Mouse (Mus musculus) ovary, adult 18-20 months (tissue): ENCODE data around the gene Bbx.

Source experiments
- DNase-seq: peaks from one replicate; pipeline ENCODE4 v3.0.0; 2022; ENCODE audit warnings: low spot score, mixed read lengths

Gene Bbx

DNA sequence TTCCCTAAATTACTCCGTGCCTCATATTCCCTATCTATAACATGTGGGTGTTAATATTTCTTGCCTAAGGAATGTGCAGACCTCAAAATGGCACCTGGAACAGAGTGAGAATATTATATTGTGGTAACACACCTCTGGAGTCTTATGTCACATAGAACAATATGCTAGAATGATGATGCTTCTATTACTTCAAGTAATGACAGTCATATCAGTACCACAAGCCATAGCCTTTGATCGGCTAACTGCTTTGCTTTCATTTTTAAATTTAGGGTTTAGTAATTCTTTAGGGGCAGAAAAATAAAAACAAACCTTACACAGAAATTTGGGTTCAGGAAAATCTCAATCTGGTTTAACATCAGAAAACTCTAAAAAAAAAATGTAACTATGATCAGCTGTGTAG lies 201.6 kb downstream of the Bbx start:
- no peak for DNase-seq

DNA sequence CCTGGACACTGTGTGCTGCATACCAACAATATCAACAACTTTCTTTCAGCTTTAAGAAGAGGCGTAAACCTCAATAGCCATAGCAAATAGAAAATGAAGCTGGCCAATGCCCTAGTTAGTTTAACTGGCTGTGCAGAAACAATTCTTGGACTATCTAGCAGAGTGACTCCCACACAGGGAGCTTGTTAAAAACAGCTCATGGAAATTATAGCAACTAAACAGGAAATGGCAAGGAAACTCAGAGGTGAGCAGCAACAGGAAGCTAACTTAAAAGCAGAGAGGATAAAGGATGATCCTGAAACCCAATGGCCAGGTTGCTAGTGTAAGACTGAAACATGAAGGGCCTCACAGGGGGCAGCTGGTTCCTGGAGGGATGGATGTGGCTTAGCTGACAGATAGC lies 203.4 kb downstream of the Bbx start:
- no peak for DNase-seq

DNA sequence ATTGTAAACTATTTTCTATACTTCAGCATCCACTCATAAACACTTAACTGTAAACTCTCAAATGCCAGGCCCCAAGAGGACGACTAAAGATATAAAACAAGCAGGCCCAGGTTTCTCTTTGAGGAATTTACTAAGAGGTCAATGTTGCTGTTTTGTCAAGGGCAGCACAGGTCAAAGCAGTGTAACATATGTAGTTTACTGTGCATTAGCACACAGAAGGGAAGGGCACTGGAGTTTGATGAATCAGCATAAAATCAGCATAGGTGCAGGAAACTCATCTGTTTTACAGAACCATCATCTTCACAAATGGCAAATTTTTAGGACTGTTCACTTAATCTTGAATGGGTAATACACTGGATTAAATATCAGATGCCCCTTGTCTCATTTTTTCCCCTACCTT lies 205.9 kb downstream of the Bbx start:
- no peak for DNase-seq

DNA sequence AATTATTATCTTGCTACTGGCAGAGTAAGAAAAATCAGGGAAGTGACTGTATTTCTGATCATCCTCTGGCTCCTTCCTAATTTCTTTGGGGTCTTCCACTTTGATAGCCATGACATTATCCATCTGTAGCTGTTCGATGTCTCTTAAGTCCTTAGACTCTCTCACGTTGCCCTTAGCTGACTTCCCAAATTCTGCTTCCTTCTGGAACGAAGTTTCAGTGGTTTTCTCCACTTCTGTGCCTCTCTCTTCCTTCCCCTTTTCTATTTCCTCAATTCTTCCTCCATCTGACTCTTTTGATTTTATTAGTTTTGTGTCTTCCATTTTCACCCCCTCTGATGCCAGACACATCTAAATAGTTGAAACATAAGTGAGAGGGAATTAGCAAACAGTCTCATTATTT lies 207.2 kb downstream of the Bbx start:
- DNase-seq: no peak

DNA sequence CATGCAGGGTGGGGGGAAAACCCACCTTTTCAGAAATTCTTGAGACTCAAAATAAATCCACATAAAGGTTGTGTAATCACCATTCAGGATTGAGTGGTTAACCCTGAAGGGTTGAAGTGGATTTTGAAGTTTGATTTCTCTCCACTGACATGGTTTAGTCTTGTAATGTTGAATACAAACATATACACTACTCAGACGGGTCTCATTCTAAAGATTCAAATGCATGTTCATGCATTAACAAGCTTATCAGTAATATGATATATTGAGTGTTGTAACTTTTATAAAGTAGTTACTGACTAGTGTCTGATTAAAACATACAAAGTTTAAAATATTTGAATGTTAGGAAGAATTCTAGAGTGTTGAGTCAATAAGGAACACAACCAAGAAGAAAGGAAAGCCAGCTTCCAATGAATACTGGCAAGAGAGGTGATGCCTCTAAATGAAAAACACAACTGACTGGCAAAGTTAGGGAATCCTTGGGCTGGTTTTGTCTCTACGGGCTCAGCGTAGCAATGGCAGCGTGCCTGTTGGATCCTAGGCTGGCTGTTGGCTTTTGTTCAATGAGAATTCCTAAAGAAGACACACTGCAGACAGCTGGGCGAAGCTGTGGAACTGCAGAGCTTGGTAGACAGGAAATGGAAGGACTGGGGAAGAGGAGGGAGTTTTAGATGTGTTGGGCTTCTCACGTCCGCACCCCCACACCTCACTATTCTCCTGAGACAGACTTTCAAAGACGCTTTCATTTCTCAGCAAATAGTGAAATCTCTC lies 211.3 kb downstream of the Bbx start:
- no peak for DNase-seq

DNA sequence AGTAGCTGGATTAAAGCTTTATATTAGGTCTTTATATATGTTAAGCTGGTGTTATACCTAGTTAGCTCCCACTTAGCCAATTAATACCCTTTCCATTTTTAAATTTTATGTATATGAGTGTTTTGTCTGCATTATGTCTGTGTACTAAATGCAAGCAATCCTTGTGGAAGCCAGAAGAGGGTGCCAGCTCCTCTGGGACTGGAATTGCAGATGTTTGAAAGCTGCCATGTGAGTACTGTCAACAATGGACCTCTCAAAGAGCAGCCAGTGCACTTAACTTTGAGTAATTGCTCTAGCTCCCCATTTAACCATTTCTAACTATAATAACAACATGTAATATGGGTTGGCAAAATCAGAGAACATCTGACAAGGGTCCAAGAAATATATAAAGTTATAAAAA lies 215.1 kb downstream of the Bbx start:
- DNase-seq: no peak

DNA sequence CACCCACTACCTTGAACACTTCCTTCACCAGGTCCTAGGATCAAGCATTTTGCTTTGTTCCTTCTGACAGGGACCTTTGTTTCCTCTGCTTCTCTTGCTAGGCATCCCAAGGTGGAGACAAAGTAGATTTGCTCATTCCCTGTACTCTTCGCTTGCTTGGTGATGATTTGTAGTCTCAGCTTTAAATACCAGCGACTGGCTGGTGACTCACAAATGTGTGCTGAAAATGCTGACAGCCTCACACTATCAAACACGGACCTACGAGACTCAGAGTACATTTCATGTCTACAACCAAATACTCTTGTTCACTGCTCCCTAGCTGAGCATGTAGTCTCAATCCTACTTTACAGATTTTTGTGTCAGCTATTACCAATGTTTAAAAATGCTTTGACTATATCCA lies 220.5 kb downstream of the Bbx start:
- no peak for DNase-seq

DNA sequence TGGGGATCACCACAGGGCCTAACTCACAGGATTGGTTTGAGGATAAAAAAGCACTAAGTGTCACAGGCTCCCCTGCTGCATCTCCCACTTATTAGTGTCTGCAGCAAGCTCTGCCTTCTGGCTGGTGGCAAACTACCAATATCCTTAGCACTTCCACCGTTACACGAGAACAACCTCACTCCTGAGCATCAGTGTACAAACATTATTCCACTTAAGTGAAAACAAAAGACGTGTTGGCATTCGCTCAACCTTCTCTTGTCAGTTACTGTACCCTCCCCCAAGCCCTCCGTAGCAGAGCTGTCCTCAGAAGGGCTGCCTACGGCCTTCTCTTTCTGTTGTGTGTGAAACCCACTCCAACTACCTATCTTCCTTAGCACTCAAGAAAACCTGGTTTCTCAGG lies 221.0 kb downstream of the Bbx start:
- DNase-seq: no peak

DNA sequence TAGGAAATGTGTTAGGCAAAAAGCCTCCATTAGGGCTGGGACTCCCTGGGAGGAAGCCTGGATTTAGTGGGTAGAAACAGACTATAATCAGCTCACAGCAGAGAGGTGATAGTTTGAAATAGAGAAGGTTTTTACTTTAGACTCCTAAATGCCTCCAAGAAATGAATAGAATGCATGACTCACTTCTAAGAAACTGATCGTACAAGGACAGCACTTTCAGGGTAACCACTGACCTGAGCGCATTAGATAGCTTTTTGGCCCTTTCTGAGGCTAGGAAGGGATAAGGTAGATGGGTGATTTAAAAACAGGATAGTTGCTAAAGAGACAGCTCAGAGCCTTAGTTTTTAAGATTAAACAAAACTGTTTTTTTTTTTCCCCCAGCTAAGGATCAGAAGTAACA lies 221.4 kb downstream of the Bbx start:
- no peak for DNase-seq

DNA sequence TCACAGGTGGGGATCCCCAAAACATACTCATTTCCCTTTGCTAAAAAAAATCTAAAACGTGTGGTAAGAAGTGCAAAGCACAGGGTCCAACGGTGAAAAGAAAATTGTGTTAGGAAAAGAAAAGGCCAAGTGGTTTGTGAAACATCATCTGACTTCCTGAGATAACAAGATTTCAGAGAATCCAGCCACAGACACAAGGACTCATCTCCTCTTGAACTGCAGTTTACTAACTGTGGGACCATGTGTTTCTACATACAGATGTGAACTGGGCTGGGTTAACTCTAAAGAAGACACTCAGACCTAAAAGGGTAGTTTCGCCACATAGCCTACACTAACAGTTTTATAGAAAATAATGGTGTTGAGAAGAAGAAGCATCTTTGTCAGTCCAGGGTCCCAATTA lies 227.2 kb downstream of the Bbx start:
- no peak for DNase-seq

DNA sequence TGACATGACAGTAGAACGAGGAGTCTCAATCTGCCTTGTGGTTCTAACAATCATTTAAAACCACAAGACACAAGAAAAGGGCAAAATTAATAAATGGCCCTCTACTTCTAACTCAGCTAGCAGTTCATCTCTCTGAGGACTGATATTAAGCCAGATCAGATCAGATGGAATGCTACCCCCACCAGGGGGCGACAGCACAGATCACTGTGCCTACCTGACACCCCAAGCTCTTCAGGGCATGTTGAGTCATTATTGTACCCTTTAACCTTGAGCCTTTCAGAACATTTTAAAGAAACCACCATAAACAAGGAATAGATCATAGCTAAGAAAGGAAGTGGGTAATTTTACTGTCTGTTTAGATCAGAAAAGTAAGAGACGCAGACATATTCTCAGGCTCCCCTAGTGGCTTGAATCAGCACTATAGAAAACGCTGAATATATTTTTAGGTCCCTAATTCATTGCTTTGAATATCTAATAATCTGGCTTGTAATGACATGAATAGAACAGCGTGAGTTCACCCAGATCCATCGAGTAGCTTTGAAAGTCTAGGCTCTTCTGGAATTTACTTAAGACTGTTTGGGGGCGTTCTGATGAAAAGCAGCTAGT lies 230.5 kb downstream of the Bbx start:
- no peak for DNase-seq

DNA sequence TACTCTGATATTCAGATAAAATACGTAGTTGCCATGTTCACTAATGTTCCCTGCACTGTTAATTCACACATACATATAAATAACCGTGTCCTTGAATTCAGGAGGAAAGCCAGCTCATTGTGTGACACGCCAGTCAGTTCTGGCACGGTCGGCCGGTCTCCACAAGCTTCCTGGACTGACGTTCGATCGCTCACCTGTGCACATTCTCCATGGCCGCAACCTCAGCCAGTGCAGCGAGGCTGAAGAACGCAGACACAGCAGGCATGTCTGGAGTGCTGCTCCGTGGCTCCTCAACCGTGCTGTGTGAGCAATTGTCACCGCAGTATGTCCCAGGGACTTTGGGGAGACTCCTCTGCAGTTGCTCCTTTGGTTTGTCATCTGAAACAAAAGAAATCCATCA lies 232.0 kb downstream of the Bbx start:
- DNase-seq: no peak

DNA sequence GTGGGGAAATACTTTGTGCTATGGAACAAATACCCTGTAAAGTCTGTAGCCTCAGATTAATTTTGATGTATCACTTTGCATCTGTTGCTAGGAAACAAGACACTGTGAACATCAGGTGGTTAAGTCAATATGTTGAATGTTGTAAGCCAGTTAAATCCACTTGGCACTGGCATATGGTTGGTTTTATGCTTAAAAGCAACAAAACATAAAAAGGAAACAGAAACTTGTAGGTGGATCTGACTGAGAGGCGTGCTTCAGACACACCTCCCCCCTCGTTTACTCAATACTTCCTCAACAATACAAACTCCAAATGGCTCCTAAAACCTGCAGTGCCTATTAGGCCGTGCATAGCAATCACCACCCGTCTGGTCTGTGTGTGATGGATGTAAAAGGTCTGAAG lies 236.1 kb downstream of the Bbx start:
- no peak for DNase-seq

DNA sequence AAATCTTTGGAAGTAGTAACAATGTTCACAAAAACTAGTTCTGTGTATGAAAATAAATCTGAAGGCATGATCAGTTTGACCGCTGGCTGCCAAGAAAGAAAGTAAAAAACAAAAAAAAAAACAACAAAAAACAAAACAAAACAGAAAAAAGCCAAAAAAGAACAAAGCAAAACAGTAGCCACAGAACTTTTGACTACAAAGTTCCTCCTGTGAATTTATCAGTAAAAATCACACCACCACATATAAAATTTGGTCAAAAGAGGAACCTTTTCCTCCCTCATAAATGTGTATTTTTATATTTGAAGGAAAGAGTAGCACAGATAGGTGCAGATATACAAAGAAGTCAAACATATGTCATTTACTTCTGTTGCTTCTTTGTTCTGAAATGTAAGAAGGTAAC lies 239.6 kb downstream of the Bbx start:
- DNase-seq: no peak

DNA sequence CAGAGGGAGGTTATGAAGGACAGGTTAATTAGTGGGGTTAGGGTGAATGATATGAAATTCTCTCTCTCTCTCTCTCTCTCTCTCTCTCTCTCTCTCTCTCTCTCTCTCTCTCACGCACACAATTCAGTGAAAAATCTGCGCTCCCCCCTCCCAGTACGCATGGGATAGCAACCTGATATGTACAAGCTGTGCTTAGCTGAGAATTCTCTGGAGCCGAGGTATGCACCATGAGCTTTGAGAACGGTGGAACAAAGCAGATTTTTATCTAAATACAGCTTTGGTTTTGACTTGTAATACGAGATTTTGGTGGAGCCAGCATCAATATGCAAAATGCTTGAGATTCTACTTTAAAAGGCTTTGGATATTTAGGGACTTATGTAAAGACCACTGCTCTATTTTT lies 243.1 kb downstream of the Bbx start:
- DNase-seq: no peak

DNA sequence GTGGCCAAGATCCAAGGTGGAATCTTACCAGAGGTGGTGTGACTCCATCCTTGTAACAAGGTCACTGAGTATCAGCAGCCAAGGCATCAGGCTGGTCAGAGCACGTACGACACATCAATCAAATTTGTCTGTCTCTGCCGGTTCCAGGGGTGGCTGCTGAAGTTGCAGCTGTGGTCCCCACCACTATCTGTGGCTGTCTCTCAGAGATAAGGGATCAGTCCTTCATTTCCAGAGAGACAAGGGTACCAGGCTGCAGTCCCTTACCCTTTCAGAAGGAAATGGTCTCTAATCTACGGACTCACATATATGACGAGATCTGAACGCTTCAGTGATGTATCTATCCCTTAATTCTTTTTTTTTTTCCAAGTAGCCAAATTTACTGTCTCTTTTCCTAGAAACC lies 245.6 kb downstream of the Bbx start:
- no peak for DNase-seq

DNA sequence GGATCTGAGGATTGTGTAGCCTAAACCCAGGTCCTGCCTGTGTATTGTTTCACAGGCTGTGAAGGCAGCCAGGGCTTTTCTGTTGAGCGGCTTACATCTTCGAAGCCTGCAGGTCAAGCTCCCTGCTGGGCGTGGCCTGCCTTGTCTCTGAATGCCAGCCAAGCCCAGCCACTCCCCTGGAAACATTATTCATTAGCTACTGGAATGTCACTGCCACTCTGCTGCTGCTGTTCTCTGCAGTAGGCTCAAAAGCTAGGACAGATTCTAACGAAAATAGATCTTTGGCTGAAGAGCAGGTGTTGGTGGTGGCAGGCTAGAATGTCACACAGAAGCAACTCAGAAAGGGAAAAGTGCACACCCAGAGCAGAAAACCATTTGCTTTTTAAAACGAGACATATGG lies 247.1 kb downstream of the Bbx start:
- DNase-seq: no peak

DNA sequence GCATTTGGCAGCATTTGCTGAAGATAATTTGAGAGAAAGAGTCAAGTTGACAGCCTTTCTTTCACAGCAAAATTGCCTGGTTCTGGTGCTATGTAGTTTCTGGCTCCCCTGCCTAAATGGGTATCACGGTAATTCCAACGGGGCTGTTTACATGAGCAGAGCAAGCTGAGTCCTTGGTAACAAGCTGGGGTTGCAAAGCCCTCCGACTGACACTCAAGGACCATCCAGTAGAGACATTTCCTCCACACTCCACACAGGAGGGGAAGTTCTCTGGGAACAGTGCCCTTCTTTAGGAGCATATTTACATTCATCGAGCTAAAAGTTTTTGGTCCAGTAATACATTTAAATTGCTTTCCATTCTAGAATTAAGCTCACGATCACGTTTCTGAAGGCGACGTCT lies 249.2 kb downstream of the Bbx start:
- no peak for DNase-seq

DNA sequence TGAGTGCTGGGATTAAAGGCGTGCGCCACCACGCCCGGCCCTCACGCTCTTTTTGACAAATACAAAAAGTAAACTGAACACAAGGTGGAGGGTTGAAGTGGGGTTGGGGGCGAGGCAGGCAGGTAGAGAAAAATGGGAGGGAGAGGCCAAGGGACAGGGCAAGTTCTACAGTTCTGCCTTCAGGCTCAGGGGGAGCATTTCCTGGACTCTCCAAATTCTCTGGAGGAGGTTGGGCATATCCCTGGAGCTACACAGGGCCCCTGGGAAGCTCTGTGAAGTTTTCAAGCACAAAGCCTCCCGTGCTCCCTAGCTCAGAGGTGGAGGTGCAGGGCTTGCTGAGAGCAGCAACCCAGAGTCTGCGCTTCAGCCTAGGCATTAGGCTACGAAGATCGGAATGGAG lies 249.6 kb downstream of the Bbx start:
- no peak for DNase-seq

DNA sequence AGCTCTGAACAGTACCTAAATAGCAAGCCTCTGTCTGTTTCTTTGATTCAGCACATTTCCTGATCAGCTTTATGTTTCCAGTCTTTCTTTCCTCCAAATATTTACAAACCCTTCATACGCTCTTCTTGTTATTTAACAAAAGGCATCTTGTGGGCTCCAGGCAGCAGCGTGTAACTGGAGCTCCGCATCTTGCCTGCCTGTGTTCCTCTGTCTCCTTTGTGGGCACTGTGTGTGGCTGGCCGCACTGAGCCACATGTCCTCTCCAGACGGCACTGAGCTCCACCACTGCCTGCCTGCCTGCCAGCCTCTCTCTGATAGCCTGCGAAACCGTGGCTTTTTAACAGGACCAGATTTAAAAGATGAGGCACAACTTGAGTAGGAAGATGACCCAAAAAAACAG lies 259.4 kb downstream of the Bbx start:
- no peak for DNase-seq

DNA sequence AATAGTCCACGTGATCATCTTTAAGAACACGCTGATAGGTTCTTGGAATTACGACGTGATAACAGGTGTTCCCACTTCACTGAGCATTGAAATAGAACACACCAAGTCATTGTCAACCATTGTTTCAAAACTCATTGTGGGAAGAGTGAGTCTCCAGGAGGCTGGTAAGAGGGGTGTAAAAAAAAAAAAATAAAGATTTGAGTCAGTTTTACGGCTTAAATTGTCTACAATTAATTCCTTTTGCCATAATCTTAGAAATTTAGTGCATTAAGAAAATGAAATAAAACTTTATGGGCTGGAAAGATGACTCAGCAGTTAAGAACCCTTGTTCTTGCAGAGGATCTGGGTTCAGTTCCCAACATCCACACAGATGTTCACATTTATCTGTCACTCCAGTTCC lies 261.4 kb downstream of the Bbx start:
- no peak for DNase-seq

DNA sequence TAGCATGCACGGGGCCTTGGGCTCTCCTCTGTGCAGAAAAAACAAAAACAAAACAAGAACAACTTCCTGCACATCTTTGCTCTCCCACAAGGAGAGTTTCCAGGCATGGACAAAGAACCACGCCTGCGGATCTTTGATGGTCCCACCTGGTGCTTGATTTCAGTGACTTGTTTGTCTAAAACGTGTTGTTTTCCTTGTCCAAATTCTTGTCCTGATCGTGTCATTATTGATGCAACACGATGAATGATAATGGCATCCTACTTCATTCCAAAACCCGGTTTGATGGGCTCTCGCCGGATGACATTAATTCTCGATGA lies 264.2 kb downstream of the Bbx start:
- no peak for DNase-seq

DNA sequence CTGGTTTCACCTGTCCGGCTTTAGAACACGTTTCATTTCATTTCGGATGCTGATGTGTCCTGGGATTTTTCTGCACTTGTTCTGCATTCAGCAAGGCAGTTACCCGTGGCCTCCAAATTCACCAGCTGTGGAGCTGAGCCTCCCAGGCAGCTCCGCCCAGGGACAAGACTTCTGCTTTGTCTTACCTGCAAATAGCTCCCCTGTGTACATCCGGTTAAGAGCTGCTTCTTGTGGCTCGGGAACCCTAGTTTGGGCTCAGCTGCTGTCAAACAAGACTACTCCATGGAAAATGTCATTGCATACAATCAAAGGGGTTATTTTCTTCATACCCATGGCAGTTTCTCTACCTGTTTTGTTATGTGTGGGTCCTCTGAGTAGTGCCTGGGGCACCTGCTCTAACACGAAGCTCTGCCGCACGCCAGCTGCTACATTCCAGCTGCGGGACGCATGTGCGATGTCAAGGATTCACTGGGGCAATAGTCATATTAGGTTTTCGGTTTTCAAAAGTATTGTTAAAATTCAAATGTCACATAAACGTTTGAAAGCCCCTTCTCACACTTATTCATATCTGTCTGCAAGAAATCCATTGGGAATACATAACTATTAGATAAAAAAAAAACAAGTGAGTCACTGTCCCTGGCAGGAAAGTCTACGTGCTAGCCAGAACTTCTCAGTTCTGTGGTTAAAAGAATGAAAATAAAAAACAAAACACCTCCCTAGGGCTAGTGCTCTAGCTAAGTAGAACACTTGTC lies 264.8 kb downstream of the Bbx start:
- DNase-seq: no peak
